Mouse (Mus musculus): Measurements from ENCODE around the gene Phykpl.

DNA sequence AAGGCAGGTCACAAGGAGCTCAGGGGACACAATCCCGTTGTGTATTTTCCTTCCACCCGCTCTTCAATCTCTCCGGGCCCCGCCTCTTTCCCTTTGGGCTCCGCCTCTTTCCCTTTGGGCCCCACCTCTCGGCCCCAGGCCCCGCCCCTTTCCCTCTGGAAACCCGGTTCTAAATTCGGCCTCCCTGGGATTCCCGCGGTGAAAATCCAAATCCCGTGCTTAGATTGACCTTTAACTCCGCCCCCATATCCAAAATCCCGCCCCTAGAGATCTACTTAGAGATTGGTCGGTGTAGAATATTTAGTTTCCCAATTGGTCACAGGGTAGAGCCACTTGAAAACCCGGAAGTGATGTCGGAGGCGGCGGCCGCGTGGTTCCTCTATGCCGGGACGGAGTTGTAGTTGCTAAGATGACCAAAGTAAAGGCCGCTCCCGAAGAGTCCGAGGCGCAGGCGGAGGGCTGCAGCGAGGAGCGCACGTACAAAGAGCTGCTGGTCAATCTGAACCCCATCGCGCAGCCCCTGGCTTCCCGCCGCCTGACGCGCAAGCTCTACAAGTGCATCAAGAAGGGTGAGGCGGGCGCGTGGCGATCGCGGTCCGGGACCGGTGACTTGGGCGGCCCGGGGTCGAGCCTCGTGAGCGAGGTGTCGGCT, 35.0 kb downstream of the Phykpl start, which contains the start of gene Nhp2:
- TF ChIP-seq CEBPB (IDR thresholded peaks at IDR 0.05; ENCODE audit: insufficient read depth, poor library complexity, severe bottlenecking) (no peak), POLR2A (IDR thresholded peaks at IDR 0.05; ENCODE audit: insufficient read length, low read depth) (peak; percentile 62), MYOG (IDR thresholded peaks at IDR 0.05; ENCODE audit: control insufficient read depth in 1 of 3, insufficient read depth in 1 of 3, insufficient read length in 2 of 3, low read depth in 2 of 3) (no peak), MAX (IDR thresholded peaks at IDR 0.05; ENCODE audit: low read depth) (no peak), MYOD1 (IDR thresholded peaks at IDR 0.05; ENCODE audit: control insufficient read depth in 1 of 3, insufficient read length in 2 of 3, low read depth in 2 of 3) (no peak), REST (IDR thresholded peaks at IDR 0.05; ENCODE audit: insufficient read depth, insufficient read length) (no peak), POLR2AphosphoS2 (IDR thresholded peaks at IDR 0.05; ENCODE audit: insufficient read length, low read depth) (no peak), USF1 (IDR thresholded peaks at IDR 0.05; ENCODE audit: low read depth) (peak; percentile 37), SRF (IDR thresholded peaks at IDR 0.05; ENCODE audit: control insufficient read depth, insufficient read length, low read depth) (no peak), TCF12 (IDR thresholded peaks at IDR 0.05; ENCODE audit: insufficient read depth, poor library complexity, severe bottlenecking) (no peak), TCF3 (IDR thresholded peaks at IDR 0.05; ENCODE audit: insufficient read length, low read depth) (no peak)

Measured in myocyte (in vitro differentiated cells).